Mouse (Mus musculus) cerebellum, adult 11 months (tissue): Measurements from ENCODE around the gene Fabp7.

Experiments
- DNase-seq: peaks from one replicate; pipeline ENCODE4 v3.0.0; 2022

Fabp7 gene

DNA sequence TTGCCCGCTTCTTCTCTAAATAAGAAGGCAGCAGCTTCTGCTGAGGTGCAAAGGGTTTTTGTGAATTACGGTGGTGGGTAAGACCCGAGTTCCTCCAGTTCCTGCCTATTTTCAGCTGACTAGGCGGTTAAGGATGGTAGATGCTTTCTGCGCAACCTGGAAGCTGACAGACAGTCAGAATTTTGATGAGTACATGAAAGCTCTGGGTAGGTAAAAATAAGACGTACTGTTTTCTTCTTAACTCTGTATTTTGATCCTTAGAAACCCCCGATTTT is at the start of gene Fabp7:
Gene Fabp7, plus strand, starts transcription at position 6 of the 275 bp plus-strand sequence.
- DNase-seq = no peak

- DNase-seq = no peak
Observed at GRCm38 (mm10) chr10:57740733-57741132, 43.9 kb upstream of the Fabp7 start.

- no peak for DNase-seq
Observed at GRCm38 (mm10) chr10:57741351-57741750, 43.3 kb upstream of the Fabp7 start.

DNA sequence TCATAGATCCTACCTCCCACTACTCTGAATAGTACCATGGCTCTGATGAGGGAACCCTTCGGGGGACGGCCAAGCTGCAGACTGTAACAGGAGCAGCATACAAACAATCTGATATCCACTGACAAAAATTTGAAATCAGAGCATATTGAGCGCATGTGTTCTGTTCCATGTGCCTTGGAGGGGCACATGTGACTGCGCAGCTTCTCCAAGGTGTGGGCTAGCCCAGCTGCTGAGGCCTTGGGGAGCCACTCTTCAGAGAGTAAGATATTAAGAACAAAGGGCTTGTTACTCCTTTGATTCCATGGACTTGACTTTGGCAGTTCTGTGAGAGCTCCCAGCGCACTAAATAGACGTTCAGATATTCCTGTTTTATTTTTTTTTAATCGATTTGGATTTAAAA is 41.6 kb upstream of the Fabp7 start:
- no peak for DNase-seq

- DNase-seq = no peak
Observed at GRCm38 (mm10) chr10:57743606-57744016, 41.1 kb upstream of the Fabp7 start.

DNA sequence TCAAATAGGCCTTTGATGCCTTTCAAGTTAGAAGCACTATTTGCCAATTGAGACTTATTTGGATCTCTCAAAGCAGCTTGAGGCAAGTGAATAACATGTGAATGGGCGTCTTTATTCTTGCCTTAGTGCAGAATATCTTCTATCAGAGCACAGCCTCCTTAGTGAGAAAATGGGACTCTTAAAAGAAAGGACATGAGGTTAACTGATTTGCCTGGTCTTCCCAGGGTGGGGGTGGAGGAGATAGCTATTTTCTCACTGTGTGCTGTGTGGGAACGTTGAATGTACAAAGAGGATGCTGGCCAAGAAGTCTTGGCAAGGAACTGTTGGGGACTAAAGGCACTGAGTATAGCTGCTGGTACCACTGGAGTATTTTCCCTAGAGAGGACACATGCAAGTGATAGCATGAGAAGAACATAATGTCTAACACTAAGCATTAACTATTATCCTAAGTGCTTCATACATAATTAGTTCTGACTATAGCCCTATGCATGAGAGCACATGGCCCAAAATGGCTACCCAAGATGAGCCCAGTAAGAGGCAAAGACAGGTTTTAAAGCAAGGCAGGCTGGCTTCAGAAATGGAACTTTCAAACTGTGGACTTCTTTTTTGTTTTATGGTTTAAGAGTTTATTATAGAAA is 40.4 kb upstream of the Fabp7 start:
- no peak for DNase-seq

- DNase-seq = no peak
Observed at GRCm38 (mm10) chr10:57745452-57745851, 39.2 kb upstream of the Fabp7 start.

DNA sequence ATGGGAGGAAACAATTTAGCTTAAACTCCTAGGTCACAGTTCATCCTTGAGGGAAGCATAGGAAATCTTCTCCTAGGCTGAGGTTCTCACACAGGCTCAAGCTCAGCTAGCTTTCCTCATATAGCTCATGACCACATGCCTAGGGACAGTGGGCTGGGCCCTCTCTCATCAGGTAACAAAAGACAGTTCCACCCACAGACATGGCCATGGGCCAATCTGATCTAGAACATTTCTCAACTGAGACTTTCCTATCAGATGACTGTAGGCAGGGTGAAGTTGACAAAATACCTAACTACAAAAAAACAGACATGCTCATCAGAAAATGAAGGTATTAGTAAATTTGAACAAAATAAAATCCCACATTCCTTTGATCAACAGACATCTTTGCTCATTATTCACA is 37.6 kb upstream of the Fabp7 start:
- no peak for DNase-seq

- DNase-seq = no peak
Observed at GRCm38 (mm10) chr10:57753343-57753742, 31.3 kb upstream of the Fabp7 start.

GRCm38 (mm10) chr10:57755201-57755736 is 29.4 kb upstream of the Fabp7 start:
- no peak for DNase-seq

DNA sequence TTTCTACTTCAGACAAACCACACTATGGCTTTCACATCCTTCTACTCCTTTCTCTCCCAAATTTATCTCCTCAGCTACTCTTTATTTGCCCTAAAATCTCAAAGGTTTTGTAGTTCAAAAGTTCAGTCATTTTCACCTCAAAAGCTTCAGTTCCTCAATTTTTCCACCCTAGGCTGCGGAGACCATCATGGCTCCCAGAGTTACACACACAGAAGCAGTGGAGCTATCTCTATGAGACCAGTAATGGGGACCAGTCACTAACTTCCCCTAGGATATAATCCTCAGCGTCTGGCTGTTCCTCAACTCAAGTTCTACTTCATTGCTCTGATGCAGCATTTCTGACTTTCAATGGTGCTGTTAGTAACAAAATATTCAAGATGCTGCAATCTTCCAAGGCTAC is 25.7 kb upstream of the Fabp7 start:
- DNase-seq = no peak

DNA sequence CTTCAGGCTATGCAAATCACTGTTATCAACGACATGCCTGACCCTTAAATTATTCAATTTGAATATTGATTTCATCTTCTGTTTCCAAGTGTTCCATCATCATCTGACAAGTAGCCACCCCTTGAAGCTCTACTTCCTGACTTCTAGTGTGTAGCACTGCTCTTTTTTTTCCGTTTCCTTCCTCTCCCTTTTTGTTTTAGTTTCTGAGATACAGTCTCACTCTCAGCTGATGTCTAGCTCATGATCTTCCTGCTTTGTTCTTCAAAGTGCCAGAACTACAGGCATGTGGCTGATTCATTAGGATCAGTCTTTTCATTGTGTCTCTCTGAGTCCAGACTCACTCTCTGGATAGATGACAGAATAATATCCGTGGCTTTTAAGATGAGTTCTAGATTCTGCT is 24.0 kb upstream of the Fabp7 start:
- no peak for DNase-seq

DNA sequence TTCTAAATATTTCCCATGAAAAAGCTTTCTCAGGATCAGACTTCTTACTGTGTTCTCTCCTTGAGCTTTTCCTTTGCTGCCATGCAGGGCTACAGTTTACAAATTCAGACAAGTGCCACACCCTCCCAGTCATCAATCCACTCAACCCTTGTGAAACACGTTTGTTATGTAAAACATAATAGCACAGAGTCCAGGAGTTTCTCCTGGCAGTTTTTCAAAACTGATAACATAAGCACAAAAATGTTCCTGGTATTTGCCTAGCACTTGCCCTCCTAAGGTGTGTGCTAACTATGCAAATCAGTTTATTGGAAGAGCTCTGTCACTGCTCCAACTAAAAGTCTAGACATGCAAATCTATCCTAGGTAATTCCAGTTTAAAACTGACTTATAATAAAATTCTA is 21.6 kb upstream of the Fabp7 start:
- DNase-seq = no peak

- DNase-seq = no peak
Observed at GRCm38 (mm10) chr10:57783289-57784130, 1.2 kb upstream of the Fabp7 start.

GRCm38 (mm10) chr10:57784131-57784875 is 378 bp upstream of the Fabp7 start:
- DNase-seq = peak; percentile 46

DNA sequence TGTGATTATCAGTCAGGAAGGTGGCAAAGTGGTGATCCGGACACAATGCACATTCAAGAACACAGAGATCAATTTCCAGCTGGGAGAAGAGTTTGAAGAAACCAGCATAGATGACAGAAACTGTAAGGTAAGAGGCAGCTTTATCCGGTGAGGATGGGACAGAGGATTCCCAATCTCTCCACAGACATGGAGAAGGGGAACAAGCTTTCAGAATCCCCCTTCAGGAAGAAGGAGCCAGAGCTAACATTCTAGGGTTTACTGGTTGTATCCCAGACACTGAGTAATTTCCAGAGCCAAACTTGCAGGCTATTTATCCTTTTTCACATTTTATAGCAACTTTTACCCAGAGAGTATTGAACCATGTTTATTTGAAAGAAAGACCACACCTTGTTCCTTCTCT is 871 bp downstream of the Fabp7 start:
- DNase-seq = no peak

GRCm38 (mm10) chr10:57792957-57793356 is 8.3 kb downstream of the Fabp7 start:
- DNase-seq = no peak

GRCm38 (mm10) chr10:57794018-57794417 is 9.3 kb downstream of the Fabp7 start, which contains the start of gene Smpdl3a:
Gene Smpdl3a (plus strand): TSS chr10:57794335.
- DNase-seq = no peak

DNA sequence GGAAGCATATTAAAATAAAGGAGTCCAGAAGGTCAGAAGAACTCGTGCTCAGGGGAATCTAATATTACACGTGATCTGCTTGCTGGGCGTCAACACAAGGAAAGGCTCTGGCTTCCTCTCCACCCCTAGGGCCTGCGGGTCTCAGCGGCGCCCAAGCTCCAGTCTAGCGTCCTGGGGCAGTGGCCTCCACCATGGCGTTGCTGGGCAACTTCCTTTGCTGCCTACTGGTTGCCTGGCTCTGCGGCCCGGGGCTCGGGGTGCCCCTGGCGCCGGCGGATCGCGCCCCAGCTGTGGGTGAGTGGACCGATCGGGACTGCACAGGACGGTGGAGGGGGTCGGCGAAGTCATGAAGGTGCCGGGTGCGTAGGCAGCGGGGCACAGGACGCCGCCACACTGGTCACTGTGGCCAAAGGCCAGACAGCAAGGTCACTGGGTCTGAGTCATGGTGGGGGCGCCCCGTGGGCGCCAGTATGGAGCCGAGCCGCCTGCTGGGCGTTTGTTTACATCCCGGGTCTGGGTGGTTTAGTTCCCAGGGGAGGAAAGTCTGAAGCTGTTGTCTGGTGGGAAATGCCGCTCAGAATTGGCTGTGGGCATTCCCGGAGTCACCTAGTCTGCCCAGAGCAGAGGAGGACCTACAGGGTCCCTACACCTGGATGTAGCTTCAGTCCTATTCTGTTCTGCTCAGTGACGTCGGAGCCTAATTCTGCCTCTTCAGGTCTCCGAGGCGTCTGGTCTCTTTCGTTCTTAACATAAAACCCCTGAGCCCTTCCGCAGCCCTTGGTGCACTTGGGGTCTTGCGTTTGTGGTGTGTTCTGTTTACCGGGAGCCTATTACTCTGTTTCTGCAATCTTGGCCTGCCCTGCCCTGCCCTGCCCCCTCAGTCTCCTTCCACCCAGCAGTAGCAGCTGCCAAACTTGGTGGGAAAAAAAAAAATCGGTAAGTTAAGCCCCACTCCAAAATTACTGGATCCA is 10.1 kb downstream of the Fabp7 start:
- DNase-seq = peak; percentile 19

- DNase-seq = no peak
Observed at GRCm38 (mm10) chr10:57795542-57795941, 10.9 kb downstream of the Fabp7 start.

GRCm38 (mm10) chr10:57796057-57796456 is 11.4 kb downstream of the Fabp7 start:
- peak; percentile 2 for DNase-seq

DNA sequence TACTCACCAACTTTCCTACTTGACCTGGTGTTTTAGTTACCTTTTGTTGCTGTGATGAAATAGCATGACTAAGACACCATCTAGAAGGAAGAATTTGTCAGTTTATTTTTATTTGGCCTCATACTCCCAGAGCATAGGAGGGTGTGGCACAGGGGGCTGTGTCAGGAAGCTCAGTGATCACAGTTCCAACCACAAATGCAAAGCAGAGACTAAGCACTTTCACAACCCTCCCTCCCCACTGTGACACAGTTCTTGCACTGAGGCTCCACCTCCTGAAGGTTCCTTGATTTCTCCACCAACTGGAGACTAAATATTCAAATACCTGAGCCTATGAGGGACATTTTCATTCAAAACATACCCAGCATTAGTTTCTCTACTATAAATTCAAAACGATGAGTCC is 14.8 kb downstream of the Fabp7 start:
- no peak for DNase-seq
